Mouse (Mus musculus) cerebellum, adult 18-20 months (tissue): Measurements from ENCODE around the gene Hpcal1.

Source experiments
- DNase-seq, 2 experiments: peaks; one replicate each; pipeline ENCODE4 v3.0.0; 2021

The Hpcal1 gene

GRCm38 (mm10) chr12:17688913-17689312, 1.7 kb upstream of the Hpcal1 start:
- DNase-seq: no peak

GRCm38 (mm10) chr12:17689931-17690563, 609 bp upstream of the Hpcal1 start:
- no peak for DNase-seq

- DNase-seq: peak; percentile 53 to 63
Observed at GRCm38 (mm10) chr12:17691320-17691876, 742 bp downstream of the Hpcal1 start.

- peak; percentile 36 to 59 for DNase-seq
Observed at GRCm38 (mm10) chr12:17691891-17692321, 1.2 kb downstream of the Hpcal1 start.

- DNase-seq: peak; percentile 50 to 55
Observed at GRCm38 (mm10) chr12:17692356-17692755, 1.7 kb downstream of the Hpcal1 start.

GRCm38 (mm10) chr12:17692953-17693352, 2.3 kb downstream of the Hpcal1 start:
- DNase-seq: no peak

GRCm38 (mm10) chr12:17694589-17695115, 4.0 kb downstream of the Hpcal1 start:
- peak; percentile 52 to 62 for DNase-seq

- DNase-seq: peak; percentile 45 to 47
Observed at GRCm38 (mm10) chr12:17696395-17696794, 5.7 kb downstream of the Hpcal1 start.

GRCm38 (mm10) chr12:17698934-17699333, 8.3 kb downstream of the Hpcal1 start:
- DNase-seq: no peak

- DNase-seq: no peak
Observed at GRCm38 (mm10) chr12:17699480-17699879, 8.8 kb downstream of the Hpcal1 start.

GRCm38 (mm10) chr12:17701131-17701720, 10.6 kb downstream of the Hpcal1 start:
- no peak for DNase-seq

GRCm38 (mm10) chr12:17701795-17702194, 11.1 kb downstream of the Hpcal1 start:
- DNase-seq: no peak

GRCm38 (mm10) chr12:17702257-17702943, 11.7 kb downstream of the Hpcal1 start:
- peak; percentile 75 to 78 for DNase-seq

- no peak for DNase-seq
Observed at GRCm38 (mm10) chr12:17702944-17703335, 12.3 kb downstream of the Hpcal1 start.

GRCm38 (mm10) chr12:17703866-17704265, 13.2 kb downstream of the Hpcal1 start:
- DNase-seq: no peak

- DNase-seq: no peak
Observed at GRCm38 (mm10) chr12:17707472-17707871, 16.8 kb downstream of the Hpcal1 start.

- no peak for DNase-seq
Observed at GRCm38 (mm10) chr12:17709451-17709850, 18.8 kb downstream of the Hpcal1 start.

- DNase-seq: no peak
Observed at GRCm38 (mm10) chr12:17709926-17710746, 19.5 kb downstream of the Hpcal1 start.

- no peak for DNase-seq
Observed at GRCm38 (mm10) chr12:17710747-17711092, 20.1 kb downstream of the Hpcal1 start.

GRCm38 (mm10) chr12:17711731-17712388, 21.2 kb downstream of the Hpcal1 start:
- peak in 1 of 2 experiments; percentile 47 for DNase-seq

GRCm38 (mm10) chr12:17712571-17712970, 21.9 kb downstream of the Hpcal1 start:
- peak; percentile 58 to 73 for DNase-seq
